Mouse (Mus musculus): ENCODE data around the gene Lima1.
A peak's percentile ranks its signal among the peaks of the same experiment; 100 is the strongest.

The Lima1 gene

DNA sequence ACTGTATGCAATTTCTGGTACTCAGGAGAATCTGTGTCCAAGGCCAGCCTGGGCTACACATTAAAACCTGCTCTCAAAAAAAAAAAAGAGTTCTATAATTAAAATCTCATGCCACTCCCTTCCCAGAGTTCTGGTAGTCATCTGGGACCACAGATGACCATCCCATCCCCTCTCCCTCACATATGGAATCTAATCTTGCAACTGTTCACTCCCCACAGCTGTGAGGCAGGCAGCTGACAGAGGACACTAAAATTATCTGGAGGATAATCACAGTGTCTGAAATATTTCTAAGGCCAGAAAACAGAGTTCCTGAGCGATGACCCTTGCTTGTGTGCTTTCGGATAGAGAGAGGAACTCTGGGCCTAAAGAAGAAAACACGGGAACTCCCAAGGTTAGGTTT lies 40.6 kb downstream of the Lima1 start:
- no peak for DNase-seq (ENCODE audit: low spot score)

DNA sequence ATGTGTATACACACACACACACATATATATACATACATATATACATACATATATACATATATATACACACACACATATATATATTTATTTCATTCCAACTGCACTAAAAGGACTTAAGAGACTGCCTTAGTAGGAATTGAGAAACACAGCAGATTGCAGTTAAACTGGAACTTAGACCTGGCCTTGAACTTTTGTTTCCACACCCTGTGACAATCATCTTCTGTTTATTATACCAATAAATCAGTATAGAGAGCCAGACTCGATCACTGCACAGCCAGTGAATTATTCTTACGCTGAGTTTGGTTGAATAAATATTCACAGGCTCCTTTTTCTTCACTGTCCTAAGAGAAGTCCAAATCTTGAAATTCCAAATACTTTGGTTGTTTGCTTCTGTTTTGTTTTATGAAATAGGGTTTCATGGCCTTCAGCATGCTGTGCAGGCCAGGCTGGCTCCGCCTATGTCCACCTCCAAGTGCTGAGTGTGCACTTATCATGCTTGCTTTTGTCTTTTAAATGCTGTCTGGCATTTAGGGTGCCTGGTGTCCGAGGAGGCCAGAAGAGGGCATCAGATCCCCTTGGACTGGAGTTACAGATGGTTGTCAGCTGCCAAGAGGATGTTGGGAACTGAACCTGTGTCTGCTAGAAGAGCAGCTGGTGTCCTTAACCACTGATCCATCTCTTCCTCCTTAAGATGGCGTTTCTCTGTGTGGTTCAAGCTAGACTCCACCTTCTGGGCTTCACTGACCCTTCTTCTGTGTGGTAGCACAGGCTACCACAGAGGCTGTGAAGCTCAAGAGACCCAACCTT lies 41.4 kb downstream of the Lima1 start:
- no peak for DNase-seq (ENCODE audit: low spot score)

DNA sequence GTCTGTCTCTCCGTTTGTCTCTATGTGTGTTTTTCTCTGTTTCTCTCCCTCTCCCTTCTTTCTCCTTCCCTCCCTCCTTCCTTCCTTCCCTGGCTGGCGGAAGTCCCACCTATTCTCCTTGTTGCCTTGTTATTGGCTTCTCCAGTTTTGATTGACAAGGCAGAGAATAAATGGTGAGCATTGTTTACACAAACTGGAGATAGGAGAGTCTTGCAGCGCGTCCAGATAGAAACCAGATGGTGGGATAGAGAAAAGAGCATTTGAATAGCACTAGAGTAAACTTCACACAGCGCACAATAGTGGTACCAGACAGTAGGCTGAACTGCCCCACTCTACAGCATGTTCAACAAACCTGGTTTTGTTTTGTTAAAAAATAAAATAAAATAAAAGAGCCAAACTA lies 43.7 kb downstream of the Lima1 start:
- no peak for DNase-seq (ENCODE audit: low spot score)

DNA sequence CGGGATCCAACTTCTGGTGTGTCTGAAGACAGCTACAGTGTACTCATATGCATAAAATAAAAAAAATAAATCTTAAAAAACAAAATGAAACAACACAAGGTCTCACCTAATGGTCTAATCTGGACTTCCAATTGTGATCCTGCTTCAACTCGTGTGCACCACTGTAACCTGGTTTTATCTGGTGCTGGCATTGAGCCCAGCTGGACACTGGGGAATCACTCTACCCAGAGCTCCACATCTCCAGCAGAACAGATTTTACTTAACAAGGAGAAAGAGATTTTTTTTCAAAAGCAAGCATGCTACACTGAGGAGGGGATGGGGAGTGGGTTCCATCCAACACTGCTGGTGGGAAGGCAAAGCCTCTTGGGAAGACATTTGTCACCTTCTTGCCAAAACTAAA lies 47.2 kb downstream of the Lima1 start:
- no peak for DNase-seq (ENCODE audit: low spot score)

DNA sequence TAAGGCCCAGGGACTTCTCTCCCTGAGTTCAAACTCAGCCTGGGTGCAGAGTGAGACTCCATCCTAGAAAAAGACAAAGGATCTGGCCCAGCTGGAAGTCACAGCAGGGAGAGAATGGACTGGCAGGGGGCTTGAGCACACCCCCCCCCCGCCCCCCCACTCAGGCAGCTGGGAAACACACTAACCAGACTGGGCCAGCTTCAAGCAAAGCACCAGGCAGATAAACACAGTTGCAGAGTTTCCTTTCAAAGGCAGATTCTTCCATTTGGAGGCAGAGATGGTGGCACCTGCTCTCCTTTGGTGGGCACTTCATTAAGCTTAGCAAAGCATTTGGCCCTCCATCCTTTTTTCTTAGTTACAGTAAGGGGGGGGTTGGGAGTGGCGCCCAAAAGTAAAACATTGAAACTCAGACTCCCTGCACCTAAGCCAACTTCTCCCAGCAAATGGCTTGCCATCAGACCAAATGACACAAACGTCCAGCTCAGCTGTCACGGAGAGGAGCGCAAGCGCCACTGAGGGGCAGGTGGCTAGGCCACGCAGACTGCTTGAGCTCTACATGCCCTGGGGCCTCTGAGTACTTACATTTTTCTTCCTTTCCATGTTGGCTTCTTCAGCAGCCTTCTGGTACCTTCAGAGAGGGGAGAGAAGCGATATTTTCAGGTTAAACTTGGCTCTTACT lies 48.9 kb downstream of the Lima1 start:
- DNase-seq (ENCODE audit: low spot score) = no peak

DNA sequence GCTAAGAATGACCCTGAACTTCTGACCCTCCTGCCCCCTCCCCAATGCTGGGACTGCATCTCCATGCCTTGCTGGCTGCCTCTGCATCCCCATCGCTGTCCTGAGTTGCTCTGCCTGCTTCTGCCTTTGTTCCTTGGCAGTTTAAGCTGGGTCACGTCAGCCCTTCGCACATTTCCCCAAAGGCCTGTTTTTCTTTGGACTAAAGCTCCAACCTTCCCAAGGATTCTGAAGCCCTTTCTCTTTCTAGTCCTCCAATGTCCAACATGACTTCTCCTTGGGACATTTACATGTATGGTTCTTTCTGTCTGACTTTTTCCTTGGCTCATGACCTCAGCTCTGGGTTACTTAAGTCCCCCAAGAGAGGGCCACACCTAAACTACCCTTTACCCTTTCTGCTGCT lies 50.0 kb downstream of the Lima1 start:
- no peak for DNase-seq (ENCODE audit: low spot score)

DNA sequence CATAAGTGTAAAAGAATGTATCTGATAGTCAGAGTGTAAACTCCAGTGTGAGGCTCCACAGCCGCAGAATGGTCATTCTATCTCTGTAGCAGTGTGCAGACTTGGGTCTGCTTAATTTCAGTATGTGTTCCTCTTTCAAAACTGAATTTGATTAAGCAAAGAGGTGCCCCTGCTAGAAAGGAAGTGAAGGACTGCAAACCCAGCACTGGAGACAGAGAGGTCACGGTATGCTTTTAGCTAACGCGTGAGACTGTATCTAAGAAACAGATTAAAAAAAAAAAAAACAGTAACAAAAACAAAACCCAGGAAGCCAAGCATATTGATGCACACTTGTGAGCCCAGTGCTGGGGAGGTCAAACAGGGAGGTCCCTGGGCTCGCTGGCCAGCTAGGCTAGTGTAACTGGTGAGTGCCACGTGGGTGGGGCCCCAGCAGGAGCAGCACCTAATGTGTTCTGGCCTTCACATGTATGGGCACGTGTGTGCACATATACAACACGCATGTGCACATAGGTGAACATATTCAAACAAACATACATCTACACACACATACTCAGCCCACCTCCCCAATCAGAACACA lies 51.8 kb downstream of the Lima1 start:
- no peak for DNase-seq (ENCODE audit: low spot score)

DNA sequence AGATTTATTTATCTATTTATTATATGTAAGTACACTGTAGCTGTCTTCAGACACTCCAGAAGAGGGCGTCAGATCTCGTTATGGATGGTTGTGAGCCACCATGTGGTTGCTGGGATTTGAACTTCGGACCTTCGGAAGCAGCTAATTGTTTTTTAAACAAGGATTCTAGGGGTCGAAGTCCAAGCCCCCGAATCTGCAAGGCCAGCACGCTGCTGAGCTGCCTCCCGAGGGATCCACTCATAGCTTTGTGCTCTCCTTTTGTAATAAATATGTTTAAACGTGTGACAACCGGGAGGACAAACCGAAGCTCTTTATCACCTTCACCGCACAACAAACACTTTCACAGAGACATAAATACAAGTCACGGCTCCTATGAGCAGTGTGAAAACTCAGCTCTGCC lies 52.8 kb downstream of the Lima1 start:
- peak; percentile 61 for DNase-seq (ENCODE audit: low spot score)

DNA sequence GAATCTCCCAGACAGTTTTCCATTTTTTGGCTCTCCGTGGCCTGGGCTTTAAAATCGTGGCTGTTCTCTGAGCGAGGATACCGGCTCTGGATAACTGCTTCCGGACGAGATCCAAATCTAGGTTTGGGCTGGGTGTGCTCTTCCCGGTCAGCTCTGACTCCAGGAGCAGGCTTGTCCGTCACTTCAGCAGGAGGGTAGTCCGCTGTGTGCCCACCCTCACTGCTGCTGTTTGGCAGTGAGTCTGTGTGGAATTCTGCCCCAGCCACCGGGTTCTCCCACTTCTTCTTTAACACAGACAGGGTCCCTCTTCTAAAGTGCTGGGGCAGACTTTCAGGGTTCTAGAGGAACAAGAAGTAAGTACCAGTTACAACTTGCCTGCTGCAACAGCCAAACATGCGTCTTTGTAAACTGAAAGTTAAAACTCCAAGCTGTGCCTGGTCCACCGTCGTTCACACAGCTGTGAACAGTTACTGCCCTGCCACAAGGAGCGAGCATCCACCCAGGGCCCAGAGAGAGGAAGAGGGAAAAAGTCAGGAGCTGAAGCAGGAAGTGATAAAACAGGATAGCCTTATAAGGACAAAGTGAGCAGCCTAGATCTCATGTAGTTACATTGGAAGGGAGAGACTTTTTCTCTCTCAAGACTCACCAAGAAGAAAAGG lies 55.5 kb downstream of the Lima1 start:
- DNase-seq (ENCODE audit: low spot score) = peak; percentile 49

DNA sequence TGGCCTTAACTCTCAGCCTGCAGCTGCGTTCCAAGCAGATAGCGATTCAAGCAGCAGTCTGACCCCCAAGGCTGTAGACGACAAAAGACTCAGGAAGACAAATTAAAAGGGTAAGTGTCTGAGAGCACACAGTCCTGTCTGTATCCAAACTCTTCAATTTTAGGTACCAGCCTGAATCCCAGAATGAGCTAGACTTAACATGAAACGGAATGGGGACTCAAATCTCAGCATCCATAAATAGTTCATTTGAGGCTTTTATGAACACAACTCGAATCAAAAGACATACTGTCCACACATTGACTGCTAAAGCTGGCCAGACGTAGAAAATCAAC lies 56.2 kb downstream of the Lima1 start:
- no peak for DNase-seq (ENCODE audit: low spot score)

DNA sequence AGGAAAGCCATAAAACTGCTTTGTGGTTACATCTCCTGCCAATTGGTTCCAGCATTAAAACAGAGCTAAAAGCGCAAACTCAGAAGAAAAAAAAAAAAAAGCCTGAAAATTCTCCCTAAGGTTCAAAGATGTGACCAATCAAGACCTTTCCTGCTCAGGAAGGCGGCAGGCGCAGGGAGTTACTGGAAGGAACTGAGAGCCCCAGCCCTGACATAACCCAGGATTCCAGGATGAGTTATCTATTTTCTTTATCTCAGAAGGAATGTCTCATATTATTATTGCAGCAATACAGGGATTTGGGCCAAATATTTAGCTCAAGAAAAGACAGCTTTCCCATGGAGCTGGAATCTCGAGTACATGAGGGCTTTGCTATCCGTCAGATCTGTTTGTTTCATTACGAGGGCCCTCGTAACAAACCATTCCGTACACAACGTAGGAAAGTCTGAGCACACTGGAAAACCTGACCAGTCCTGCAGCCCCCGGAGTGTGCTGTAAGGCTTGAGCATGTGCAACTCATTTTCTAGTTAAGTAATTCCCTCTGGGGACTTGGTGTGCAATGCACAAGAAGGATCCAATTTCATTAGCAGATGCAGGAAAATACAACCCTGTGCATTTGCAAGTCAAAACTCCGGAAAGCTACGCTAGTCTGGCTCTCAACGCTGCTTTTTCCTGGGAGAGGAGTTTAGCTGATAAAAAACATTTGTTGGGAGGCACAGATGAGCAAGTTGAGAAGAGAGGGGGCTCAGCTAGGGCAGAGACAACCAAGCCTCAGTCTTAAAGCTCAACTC lies 56.7 kb downstream of the Lima1 start:
- DNase-seq (ENCODE audit: low spot score) = peak; percentile 55

DNA sequence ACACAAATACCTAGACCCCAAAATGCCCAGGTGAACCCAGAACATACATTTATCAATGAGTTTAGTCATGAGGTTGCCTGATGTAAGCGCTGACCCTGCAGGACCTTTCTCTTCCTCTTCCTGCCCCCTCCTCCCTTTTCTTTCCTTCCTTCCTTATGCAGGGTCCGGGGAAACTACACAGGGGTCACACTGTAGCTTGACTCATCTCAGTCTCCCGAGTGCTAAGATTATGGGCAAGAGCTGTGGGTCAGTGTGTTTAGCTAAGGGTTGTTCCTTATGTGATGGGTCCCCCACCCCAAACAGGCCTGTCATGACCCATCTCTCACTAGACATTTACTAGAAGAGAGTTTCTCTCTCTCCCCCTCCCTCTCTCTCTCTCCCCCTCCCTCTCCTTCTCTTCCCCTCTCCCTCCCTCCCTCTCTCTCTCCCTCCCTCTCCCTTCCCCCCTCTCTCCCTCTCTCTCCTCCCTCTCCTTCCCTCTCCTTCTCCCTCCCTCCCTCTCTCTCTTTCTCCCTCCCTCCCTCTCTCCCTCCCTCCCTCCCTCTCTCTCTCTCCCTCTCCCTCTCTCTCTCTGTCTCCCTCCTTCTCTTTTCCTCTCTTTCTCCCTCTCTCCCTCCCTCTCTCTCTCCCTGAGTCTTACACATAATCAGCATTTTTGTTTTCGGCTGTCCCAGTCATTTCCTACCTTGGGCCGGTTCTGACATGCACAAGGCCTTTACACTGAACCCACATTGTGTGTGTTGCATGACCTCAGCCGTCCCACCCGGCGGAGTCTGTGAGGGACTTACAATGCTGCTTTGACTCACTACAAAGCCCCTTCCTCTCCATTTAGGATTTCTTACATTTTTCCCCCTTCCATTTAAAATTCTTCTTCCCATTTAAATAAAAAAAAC lies 57.7 kb downstream of the Lima1 start:
- DNase-seq (ENCODE audit: low spot score) = no peak

DNA sequence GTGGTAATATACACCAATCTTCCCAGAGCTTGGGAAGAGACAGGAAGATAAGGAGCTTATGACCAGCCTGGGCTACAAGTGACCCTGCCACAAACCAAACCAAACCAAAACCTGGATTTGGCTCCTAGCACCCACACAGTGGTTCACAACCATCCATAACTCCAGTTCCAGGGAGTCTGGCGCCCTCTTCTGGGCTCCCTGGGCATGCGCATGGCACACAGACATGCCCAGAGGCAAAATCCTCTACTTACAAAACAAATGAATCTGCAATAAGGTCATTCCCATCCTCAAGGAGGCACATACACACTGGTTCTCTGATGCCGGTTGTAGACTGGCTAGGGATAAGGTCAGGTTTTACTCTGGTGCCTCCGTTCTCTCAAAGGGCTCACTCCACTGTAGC lies 59.3 kb downstream of the Lima1 start:
- no peak for DNase-seq (ENCODE audit: low spot score)

DNA sequence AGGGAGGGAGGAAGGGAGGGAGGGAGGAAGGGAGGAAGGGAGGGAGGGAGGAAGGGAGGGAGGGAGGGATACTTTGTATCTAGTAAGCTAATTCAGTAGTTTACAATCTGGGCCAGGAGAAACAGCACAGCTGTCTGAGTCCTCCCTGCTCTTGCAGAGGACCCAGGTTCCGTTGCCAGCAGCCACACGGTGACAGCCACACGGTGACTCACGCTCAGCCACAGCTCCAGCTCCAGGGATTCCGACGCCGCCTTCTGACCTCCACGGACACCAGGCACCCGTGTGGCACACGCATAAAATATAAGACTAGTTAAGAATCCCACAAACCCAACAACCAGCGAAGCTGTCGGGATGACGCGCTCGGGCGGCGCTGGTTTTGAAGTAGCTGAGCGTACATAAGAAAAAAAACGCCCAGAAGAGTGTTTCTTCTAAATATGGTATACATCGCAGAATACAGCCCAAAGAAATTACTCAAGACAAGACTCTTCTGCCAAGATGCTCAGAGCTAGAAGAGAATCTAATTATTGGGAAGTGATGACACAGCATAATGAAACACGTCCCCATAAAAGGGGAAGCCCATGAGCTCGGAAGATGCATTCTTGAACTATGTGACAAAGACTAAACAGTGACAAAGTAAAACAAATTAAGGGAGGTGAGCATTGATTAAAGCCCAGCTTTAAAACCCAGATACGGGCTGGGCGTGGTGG lies 60.5 kb downstream of the Lima1 start:
- DNase-seq (ENCODE audit: low spot score) = no peak

DNA sequence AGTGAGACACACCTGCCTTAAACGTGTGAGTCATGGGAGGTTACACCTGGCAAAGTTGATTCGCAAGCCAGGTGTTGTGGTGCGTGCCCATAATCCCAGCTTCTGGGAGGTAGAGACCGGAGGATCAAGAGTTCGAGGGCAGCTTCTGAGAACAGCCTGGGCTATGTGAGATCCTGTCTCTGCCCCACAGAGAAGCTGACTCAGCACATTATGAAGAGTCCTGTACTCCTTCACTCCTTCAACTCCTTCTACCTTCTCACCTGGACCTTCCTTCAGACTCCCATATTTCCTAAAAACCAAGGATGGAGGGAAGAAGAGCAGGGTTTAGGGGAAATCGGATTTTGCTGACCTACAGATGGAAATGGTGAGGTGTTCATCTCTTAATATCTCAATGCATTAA lies 61.6 kb downstream of the Lima1 start:
- no peak for DNase-seq (ENCODE audit: low spot score)

DNA sequence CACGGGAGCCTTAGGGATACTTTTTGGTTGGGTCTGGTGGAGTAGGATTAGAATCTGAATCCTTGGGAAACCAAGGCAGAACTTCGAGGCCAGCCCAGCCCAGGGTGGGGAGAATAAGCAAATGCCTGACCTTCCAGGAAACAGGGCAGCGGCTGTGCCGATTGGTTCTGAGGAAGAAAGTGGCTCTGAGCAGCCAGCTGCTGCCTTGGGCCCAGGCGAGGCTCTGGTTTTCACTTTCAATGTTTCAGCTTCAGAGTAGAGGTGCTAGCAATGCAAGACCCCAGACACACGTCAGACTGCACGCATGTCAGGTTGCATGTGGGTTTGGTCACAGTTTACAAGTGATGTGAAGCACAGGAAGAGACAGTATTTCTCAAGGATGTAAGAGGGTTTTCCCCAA lies 63.2 kb downstream of the Lima1 start:
- no peak for DNase-seq (ENCODE audit: low spot score)

DNA sequence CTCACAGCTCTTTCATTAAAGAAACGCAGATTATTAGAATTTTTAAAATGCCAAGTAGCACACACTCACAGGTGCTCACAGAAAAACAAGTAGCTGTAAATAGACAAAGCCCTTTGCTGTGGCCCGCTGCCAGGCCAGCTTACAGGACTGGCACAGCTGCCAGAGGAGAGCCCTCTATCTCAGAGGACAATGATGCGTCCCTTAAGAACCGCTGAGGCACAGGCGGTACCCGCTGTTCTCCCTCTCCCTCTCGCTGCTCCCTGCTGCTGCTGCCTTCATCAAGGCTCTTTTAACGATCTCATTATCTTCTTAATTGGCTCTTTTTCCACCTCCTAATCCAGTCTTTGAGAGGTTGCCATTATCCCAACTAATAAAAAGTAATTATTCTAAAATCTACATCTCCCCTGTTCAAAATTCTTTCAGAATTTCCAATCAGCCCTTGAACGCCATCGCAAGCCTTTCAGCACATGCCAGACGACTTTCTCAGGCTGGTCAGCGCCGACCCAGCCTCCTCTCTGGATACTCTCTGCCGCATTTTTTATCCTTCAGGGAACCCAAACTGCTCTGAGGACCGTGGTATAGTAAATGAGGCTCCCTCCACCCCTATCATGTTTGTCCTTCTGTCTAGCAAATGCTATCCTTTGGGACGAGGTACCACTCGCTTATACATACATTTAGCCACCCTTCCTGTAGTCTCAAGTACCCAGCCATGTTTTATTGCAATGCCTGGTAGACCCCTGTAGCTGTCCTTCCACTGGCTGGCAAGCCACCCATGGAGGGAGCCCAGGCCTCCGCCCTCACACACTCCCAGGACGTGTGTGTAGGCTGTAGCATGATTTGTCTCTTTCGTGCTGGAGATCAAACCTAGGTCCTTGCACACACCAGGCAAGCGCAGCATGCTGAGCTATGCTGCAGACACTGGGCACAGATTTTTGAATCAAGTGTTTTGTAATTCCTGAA lies 67.2 kb downstream of the Lima1 start:
- no peak for DNase-seq (ENCODE audit: low spot score)

DNA sequence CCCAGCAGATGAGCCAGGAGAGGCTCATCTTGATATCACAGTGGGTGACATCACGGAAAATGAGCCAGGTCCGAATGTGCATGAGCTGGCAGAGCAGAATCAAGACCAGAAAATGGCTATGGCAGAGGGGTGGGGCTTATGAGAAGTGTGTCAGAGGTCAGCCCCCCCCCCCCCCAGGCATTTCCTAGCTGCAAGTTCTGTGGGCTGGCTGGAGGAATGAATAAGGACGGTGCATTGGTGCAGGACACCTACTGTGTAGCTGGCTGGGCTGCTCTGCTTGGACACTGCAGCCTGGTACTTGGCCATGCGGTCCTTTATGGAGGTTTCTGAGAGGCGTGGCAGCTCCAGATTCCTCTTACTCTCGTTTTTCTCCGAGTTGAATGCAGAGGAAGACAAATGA lies 69.1 kb downstream of the Lima1 start:
- no peak for DNase-seq (ENCODE audit: low spot score)

DNA sequence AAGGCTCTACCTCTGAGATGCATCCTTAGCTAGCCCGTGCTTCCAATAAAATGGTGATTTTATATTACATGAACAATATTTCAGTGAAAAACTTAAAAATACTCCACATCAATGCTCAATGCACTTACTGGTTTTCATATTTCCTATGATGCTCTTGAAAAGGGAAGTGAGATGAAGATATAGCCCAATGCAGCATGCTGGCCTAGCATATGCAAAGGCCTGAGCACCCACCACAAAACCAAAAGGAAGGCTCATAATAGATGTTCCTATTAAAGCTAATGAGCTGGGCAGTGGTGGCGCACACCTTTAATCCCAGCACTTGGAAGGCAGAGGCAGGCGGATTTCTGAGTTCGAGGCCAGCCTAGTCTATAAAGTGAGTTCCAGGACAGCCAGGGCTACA lies 69.6 kb downstream of the Lima1 start:
- no peak for DNase-seq (ENCODE audit: low spot score)

Data from yolk sac, embryonic 10.5 days (tissue).